Mouse (Mus musculus) erythroid progenitor cell, adult 5-6 weeks (primary cell): ENCODE measurements around the gene Hoxb2. TPM values are rescaled to one million over a fixed set of nuclear protein-coding genes. Genes with fewer than 3 reads are reported as not detected.

Source experiments
- ATAC-seq: replicated peaks from 2 replicates; pipeline ENCODE4 v1.8.0; 2016; ENCODE audit warnings: moderate number of reproducible peaks, mild to moderate bottlenecking, moderate TSS enrichment, inconsistent platforms; ENCODE audit not compliant: poor library complexity, low FRiP score, severe bottlenecking
- total RNA-seq, 2 experiments: library from RNA; stranded (forward) in 1 of 2; stranded (reverse) in 1 of 2; fragments of 150-400 nt in 1 of 2; fragments of 186-747, 209-891 nt in 1 of 2; gene quantifications; 2 replicates each; pipeline versions ENCODE4 v1.2.3 to v1.2.4; 2015 to 2017; ENCODE audit warnings: low replicate concordance in 2 of 2

Gene Hoxb2
- total RNA-seq, 2 experiments from 2014 or later: not detected

DNA sequence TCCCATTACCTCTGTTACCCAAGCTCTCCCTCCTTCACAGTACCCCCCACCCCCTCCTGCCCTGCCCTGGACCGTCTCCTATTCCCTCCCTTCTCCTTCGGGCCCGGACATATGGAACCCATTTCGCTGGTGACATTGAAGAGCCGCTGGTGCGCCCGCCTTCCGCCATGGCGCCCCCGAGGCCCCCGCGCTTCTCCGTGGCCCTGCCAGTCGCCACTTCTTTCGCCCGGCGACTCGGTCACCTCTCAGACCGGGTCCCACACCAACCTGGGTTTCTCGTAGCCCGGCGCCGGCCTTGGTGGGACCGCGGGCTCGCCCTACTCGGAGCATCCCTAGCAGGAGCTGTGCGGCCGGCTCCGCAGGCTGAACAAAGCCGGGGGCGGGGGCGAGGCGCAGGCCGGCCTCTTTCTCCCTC lies 17.7 kb upstream of the Hoxb2 start:
- ATAC-seq: no peak

DNA sequence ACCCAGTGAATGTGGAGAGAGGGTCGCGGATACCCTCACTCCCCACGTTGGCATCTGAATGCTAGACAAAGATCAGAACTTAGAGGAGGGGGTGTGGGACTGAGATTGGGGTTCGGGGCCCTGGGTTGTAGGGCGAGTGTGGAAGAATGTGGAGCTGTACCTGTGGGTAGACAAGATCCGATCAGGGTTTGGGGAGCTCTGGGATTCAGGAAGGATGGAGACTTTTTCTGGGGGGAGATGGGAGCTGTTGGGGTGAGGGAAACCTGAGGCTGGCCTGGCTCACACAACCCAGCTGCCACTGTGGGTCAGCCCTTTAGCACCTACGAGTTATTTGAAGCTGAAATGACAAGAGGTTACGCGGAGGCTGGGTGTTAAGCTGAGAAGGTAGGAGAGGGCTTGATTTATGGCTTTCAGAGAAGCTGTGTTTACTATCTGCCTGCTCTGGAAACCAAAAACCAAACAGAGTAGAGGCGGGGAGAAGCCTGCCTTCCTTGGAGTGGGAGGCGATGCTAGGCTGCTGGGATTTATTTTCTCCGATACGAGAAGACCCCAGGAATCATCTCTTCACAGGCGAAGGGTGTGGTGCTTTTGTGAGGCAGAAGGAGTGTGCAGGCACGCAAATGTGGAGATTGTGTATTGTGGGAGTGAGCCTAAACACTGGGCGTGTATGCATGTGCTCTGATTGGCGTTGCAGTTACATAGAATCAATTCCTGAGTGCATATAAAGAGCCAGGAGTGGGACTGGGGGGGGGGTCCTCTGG lies 16.9 kb upstream of the Hoxb2 start:
- no peak for ATAC-seq

DNA sequence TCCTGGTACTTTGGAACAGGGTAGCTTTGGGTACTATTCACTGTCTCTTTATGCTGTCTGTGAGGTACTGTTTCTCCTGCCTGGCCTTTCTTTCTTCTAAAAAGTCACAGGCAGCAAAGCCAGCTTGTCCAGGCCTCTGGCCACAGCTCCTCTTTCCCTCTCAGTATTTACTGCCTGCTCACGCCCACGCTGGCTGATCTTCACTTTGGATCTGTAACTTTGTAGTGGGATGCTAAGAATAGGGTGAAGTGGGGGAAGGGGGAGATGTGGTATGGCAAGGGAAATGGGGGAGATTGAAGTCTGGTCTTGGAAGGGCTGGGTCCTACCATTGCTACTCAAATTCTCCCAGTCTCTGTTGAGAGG lies 16.3 kb upstream of the Hoxb2 start:
- ATAC-seq: no peak

DNA sequence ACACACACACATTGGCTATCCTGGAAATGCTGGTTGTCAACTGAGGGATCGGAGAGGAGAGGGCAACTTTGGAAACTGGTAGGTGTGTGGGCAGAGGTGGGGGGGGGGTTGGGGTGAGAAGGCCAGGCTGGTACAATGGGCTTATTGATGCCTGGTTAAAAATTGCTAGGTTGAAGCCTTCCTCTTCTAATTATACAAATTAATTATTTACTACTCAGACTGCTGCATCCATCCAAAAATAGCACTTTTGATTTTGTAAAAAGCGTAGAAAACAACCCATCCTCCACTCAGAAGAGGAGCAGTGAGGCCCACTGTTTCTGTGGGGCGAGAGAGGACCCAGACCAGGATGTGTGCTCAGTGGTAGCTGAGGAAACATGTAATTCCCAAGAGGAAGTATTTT lies 15.3 kb upstream of the Hoxb2 start:
- ATAC-seq: no peak

DNA sequence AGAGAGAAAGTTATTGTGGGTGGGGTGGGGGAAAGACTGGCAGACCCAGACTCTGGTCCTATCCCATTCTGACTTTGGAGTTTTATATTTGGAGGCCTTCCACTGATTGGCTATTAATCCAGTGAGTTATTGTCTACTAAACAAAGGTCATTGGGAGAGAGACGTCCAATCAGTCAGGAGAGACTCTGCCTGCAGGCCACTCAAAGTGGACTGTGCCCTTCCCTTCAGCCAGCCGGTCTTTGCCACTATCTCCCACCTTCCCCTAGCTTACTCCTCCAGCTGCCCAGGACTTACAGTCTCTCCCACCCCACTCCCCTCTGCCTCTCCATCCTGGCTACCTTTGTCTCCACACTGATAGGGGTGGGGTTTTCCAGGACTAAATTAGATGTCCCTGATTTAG lies 13.7 kb upstream of the Hoxb2 start:
- ATAC-seq: no peak

DNA sequence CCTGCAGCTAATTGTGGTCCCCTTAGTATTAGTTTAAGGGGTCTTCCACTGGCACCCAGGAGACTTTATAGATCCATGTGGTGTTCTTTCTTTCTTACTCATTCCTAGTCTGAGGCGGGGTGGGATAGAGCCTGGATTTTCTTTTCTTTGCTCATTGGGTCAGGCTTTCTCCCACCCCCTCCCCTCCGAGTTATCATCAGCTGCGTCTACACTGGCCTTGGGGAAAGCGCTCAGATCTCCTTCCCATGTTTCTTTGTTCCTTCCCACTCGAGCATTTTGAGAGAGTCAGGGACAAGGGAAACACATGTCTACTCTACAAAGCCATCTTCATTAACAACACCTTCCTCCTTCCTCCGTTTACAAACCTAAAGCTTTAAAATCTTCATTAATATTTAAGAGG lies 13.3 kb upstream of the Hoxb2 start:
- ATAC-seq: no peak

DNA sequence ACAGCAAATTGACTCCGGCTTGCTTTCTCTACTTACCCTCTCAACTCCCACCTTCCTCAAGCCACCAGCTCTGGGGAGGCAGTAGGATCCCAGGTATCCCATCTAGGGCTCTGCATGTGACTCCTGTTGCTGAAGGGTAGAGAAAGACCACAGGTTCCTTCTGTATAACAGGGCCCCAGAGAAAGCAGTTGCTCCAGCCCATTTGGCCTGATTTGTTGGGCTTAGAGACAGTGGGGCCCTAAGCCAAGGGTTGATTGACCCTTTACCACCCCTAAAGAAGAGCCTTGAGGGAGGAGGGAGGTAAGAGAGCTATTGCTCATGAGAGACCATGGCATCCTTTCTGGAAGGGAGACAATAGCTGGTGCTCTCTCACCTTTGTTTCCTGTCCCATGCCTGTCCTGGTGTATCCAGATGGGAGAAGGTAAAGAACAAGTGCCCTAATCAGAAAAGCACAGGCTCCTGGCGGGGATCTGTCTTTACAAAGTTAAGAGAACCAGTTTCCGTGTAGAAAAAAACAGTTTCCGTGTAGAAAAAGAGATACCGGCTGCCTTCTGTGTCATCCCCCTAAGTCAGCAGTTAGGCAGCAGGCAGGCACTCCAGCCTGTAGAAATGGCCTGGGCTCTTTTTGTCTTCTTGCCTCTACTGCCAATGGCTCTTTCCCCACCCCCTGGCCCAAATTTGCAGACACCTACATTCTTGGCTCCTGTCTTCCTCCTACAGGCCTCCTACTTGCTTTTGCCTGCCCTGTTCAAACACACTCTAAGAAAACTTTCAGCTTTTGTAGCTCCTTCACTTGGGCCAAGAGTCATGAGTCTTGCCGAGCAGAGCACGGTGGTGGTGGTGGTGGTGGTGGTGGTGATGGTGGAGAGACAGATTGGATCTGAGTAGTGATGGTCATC lies 11.1 kb upstream of the Hoxb2 start:
- no peak for ATAC-seq

DNA sequence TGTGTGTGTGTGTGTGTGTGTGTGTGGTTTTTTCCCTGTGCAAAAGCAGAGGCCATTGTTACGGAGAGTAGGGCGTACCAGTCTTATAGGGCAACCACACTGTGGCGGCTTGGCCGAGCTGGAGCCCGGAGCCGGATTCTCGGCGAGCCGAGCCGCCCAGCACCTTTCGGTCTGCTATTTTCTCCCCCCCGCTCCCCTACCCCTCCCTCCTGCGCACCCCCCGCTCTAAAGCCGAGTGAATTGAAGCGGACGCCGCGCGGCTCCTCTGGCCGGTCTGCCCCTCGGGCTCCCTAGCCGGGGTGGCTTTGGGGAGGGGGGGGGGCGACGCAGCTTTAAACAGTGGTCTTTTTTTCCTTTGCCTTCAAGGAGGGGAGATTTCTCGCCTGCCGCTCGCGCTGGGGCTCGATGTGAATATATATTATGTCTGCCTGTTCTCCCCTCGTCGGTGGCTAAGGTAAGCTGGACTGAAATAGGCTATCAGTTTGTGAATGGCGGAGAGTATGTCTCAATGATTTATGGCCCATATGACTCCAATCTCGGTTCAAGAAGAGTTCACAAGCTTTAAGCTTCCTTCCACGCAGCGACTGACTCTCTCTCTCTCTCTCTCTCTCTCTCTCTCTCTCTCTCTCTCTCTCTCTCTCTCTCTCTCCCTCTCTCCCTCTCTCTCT lies 9.5 kb upstream of the Hoxb2 start:
- no peak for ATAC-seq

DNA sequence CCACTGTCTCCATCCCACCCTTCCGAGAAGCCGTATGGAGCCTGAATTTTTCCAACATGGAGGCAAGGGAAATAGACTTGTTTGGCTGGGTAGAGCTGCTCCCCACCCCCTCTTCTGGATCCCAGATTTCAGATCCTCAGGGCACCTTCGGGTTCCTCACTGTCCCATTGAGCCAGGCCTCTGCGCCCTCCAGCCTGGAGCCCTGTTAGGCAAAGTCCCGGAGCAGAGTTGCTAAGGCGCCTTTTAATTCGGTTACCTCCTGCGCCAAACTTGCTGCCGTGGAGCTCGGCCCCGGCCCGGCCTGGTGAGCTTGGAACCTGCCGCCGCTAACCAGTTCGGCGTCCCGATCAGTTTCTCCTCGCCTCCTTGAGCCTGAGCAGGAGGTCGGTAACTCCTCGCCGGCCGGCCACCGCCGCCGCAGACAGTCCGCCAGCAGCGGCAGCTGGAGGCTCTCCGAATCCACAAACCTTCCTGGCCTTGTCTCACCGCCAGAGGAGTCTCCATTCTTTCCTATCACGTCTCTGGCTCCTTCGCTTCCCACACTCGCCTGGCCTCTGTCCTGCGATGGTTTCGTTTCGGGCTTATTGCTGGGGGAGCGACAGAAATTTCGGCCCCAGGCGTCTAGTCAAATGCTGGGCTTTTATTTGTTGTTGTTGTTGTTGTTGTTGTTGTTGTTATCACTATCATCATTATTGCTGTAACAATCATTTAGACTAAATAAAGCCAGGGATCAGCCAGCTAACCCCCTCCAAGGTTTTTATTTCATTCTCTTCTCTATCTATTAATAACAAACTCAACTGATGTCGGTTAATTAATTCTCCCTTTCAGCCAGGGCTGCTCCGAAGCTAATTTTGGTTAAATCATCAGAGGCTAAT lies 8.4 kb upstream of the Hoxb2 start:
- no peak for ATAC-seq

DNA sequence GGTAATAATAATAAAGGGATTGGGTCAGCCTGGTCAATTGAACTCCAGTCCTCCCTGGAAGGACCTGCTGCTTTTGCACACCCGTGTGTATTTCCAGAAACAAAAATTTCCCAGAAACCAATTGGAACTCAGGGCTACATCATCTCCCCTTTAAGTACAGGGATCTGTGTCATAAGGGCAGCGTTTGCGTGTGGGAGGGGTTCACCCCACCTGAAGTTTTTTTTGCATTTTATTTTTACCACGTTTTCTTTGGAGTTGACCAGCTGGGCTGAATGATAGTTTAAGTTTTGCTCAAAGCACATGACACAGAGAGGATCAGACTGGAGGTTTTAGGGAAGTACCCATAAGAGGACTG lies 7.8 kb upstream of the Hoxb2 start:
- no peak for ATAC-seq

DNA sequence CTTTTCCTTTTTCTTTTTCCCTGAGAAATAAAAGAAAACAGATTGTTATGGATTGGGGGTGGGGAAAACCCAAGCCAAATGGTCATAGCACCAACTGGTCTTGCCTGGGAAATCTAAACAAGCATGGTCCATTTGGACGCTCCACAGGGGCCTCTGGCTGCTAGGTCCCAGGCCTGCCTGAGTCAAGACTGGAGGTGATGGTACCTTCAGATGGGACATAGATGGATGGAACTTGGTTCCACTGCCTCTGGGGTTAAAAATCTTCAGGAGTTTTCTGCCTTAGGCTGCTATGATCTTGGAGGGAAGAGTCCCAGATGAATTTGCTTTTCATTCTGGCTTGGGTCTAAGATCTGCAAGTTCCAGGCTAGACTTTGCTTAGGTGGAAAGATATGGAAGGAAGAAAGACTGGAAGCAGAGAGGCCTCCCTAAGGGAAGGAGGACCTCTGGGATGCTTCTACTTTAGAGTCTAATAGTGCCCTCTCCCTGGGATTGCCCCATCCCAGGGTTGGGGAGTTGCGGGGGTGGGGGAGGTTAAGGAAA lies 7.0 kb upstream of the Hoxb2 start:
- no peak for ATAC-seq

DNA sequence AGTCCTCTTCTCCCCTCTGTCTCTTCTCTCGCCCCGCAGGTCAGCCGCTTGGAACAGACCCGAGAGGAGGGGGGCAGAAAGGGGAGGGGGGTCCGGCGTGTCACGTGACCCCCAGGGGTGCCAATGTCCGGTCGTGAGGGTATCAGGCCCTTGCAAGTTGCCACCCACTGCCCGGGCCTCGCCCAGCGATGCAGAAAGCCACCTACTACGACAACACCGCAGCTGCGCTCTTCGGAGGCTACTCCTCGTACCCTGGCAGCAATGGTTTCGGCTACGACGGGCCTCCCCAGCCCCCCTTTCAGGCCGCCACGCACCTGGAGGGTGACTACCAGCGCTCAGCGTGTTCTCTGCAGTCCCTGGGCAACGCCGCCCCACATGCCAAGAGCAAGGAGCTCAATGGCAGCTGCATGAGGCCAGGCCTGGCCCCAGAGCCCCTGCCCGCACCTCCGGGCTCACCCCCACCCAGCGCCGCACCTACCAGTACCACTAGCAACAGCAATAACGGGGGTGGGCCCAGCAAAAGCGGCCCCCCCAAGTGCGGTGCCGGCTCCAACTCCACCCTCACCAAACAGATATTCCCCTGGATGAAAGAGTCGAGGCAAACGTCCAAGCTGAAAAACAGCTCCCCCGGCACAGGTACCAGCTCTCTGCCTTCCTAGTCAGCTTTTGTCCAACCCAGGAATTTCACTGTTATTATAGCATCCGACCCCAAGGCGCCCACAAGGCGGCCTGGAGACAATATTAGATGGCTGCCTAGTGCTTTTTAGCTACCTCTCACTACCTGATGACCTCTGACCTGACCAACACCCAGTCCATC lies 6.1 kb upstream of the Hoxb2 start:
- ATAC-seq: no peak

DNA sequence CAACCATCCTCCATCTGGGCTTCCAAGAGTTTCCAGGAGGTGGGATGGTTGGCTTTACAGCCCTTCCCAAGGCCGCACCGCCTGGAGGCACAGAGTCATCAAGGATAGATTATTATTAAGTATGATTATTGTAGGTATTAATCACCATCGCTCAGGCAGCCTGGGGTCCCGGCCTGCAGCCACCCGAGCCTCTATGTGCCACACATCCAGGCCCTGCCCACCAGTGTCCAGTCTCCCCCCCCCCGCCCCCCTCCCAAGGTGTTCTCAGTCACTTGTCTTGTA lies 5.5 kb upstream of the Hoxb2 start:
- ATAC-seq: no peak

DNA sequence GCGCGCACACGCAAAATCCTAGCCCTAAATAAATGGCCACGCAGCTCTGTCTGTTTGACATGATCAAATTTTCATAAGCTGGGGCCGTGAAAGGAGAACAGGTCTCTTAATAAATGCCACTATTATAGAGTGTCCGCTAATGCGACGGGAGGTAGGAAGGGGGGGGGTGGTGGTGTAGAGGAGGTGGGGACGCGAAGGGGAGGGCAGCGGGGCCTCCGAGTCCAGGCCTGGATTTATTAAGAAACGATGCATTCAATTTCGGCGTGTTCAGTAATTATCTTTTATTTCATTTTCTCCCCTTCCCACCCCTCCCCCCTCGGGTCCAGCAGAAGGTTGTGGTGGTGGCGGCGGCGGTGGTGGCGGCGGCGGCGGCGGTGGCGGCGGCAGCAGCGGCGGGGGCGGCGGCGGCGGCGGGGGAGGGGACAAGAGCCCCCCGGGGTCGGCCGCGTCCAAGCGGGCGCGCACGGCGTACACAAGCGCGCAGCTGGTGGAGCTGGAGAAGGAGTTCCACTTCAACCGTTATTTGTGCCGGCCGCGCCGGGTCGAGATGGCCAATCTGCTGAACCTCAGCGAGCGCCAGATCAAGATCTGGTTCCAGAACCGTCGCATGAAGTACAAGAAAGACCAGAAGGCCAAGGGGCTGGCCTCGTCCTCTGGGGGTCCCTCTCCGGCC lies 5.0 kb upstream of the Hoxb2 start:
- ATAC-seq: no peak

DNA sequence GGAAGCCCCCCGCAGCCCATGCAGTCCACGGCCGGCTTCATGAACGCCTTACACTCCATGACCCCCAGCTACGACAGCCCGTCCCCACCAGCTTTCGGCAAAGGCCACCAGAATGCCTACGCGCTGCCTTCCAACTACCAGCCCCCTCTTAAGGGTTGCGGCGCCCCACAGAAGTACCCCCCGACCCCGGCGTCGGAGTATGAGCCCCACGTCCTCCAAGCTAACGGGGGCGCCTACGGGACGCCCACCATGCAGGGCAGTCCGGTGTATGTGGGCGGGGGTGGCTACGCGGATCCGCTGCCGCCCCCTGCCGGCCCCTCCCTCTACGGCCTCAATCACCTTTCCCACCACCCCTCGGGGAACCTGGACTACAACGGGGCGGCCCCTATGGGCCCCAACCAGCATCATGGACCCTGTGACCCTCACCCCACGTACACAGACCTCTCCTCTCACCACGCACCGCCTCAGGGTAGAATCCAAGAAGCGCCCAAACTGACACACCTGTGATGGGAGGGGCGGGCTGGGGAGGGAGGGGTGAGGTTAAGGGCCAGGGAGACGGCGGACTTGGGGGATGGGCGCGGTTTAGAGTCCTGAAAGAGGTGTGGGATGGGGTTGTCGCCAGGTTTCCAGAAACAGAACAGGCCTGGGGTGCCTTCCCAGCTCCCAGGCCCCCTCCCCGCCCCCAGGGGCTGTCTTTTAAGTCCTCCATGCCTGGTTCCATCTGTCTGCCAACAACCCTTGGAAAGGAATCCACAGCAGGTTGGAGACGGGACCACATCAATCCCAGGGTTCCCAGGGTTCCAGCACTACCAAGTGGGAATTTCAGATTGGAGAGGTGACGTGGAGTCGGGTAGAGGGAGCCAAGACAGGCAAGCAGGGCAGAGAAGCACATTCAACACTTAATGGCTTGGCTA lies 4.2 kb upstream of the Hoxb2 start:
- ATAC-seq: no peak

DNA sequence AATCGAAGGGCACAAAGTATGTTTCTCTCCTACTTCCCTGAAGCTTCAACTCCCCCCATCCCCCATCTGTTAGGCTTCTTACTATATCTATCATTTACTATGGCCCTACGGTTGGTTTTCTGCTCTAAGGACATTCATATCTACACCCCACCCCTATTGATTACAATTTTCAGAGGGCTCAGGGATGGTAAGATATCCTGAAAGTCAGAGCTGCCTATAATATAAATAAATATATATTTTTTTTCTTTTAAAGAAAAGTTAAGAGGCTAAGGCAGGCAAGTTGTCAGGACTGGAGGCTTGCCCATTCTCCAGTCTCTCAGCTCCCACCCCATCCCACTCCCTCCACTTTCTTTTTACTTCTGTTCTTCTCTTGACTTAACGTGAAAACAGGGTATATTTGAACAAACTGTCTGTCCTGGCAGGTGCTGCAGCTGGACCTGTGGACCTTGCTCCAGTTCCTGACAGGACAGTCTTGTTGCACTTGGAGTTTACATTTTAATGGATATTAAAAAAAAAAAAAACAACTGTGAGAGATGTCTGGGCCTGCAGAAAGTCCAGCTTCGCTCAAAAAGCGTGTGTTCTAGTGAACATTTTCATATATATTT lies 3.3 kb upstream of the Hoxb2 start:
- no peak for ATAC-seq

DNA sequence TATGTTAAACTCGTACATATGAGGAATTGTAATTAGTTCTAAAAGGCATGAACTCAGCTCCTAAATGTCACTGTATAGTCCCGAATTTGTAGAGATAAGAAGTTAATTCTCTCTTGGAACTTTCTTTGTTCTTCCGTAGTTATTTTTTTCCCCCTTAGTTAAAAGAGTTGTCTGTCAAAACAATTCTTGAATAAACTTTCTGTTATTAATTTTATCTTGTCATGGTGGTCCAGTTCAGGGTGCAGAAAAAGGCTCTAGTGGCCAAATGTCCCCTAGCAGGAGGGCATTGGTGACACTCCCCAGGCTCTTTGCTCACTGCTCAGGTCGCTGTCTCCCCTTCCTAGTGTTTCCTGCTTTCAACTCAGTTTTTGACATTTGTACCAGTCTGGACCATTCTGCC lies 2.6 kb upstream of the Hoxb2 start:
- no peak for ATAC-seq
